Mouse (Mus musculus) activated CD4-positive, CD25-positive, alpha-beta regulatory T cell, adult 4 months (primary cell): ENCODE results near the gene Haus4. TPM values are rescaled to one million over a fixed set of nuclear protein-coding genes. Genes with fewer than 3 reads are reported as not detected.
A peak's percentile ranks its signal among the peaks of the same experiment; 100 is the strongest.

Source experiments
- ATAC-seq: one replicate; pipeline ENCODE4 v1.8.0; 2017
- polyA plus RNA-seq, 2 experiments: library from polyadenylated mRNA; unstranded; fragments of 100-300 nt; shearing (Covaris generic); gene quantifications; one replicate each; pipeline ENCODE4 v1.2.1; 2017

Gene Haus4
- polyA plus RNA-seq, 2 experiments from 2014 or later: 30.2 to 33.5 TPM

DNA sequence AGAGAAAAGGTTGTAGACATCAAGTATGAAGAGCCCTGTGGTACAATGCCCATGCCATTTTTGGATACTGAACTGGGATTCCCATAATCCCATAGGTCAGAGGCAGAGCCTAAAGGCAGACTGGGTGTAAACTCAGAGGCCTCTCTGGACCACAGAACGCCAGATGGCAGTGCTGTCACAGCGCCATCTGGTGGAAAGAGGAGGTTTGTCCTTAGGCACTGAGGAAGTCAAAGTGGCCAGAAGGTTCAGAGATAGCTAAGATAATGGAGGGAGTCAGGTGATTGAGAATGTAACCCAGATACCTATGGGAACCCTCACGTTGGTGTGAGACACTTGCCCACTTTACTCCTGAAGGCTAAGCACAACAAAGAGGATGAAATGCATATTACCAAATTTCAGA lies 60.2 kb downstream of the Haus4 start:
- ATAC-seq: peak; percentile 52

DNA sequence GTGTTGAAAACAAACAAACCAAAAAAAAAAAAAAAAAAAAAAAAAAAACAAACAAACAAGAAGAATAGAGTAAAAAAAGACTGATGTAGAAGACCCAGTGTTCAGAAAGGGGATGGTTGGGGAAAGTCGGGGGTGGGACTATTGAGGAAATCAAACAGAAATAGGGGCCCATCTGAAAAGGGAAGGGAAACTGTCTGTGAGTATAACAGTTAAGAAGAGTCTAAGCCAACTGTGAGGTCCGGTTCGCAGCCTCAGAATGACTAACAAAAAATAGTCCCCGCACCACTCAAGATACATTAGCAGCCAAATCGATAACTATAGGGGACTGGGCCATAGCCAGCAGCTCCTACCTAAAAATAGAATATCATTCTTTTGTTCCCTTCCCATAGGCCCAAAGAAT lies 61.2 kb downstream of the Haus4 start:
- ATAC-seq: no peak

DNA sequence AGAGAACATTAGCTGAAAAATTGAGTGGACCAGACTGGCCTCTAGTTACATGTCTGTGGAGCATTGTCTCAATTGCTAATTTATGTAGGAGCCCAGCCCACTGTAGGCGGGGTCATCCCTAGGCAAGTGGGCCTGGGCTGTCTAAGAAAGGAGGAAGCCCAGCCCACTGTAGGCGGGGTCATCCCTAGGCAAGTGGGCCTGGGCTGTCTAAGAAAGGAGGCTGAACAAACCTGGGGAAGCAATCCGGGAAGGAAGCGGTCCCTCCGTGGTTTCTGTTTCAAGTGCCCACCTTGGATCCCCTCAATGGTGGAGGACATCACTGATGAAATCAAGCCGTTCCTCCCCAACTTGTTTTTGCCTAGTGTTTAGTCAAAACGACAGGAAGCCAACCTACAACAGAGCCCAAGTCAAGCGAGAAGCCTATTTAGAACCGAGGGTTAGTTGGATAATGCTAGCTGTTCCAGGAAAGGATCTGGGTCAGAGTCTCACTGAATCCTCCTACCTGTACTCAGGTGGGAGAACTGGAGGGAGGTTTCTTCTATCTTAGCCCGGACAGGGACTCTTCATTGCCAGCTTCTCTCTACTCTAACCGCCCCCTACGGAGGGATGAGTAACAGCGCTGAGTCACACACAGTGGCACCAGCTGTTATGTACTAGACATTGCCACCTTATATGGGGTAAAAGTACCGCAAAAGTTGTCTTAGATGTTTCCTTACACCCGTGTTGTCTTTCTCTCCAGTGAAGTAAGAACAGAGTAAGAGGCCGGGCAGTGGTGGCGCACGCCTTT lies 61.9 kb downstream of the Haus4 start:
- peak; percentile 92 for ATAC-seq

Other genes starting within 250 kb of the Haus4 start
- gene Oxa1l, start 193.8 kb downstream of the Haus4 start, polyA plus RNA-seq: 10 to 100 TPM; 51.7 to 82.3 TPM
- gene Slc7a7, start 136.8 kb downstream of the Haus4 start, polyA plus RNA-seq: 1 to 10 TPM in 1 of 2 experiments, under 1 TPM in 1; 0.54 to 1.1 TPM
- 100 to 1,000 TPM; 315 to 319 TPM for gene Mrpl52, start 127.7 kb downstream of the Haus4 start, polyA plus RNA-seq
- gene Mmp14, start 123.0 kb downstream of the Haus4 start, polyA plus RNA-seq: under 1 TPM; 0.24 to 0.25 TPM
- 10 to 100 TPM; 57.4 to 62.2 TPM for gene Lrp10, start 90.5 kb downstream of the Haus4 start, polyA plus RNA-seq
- under 1 TPM; 0.57 TPM for gene Rem2, start 78.5 kb downstream of the Haus4 start, polyA plus RNA-seq
- 10 to 100 TPM; 31.4 to 32.9 TPM for gene Prmt5, start 37.1 kb downstream of the Haus4 start, polyA plus RNA-seq
- under 1 TPM in 1 of 2 experiments, not detected in 1; 0.20 TPM for gene Ajuba, start 22.9 kb upstream of the Haus4 start, polyA plus RNA-seq
- gene 4931414P19Rik, start 51.4 kb upstream of the Haus4 start, polyA plus RNA-seq: 1 to 10 TPM; 2.3 TPM
- gene Psmb5, start 63.4 kb upstream of the Haus4 start, polyA plus RNA-seq: 100 to 1,000 TPM; 178 to 210 TPM
- gene Psmb11, start 66.8 kb upstream of the Haus4 start, polyA plus RNA-seq: not detected
- not detected for gene Gm17606, start 86.3 kb upstream of the Haus4 start, polyA plus RNA-seq
- under 1 TPM; 0.16 to 0.31 TPM for gene Cdh24, start 86.7 kb upstream of the Haus4 start, polyA plus RNA-seq
- gene 1700123O20Rik, start 131.6 kb upstream of the Haus4 start, polyA plus RNA-seq: 10 to 100 TPM; 91.8 to 93.8 TPM
- gene Acin1, start 132.3 kb upstream of the Haus4 start, polyA plus RNA-seq: 100 to 1,000 TPM; 136 to 148 TPM
- not detected for gene Gm29776, start 144.2 kb upstream of the Haus4 start, polyA plus RNA-seq
- not detected for gene Cebpe, start 157.6 kb upstream of the Haus4 start, polyA plus RNA-seq
- not detected for gene Slc7a8, start 227.3 kb upstream of the Haus4 start, polyA plus RNA-seq